Mouse (Mus musculus): ENCODE measurements around the gene Hoxc8.

DNA sequence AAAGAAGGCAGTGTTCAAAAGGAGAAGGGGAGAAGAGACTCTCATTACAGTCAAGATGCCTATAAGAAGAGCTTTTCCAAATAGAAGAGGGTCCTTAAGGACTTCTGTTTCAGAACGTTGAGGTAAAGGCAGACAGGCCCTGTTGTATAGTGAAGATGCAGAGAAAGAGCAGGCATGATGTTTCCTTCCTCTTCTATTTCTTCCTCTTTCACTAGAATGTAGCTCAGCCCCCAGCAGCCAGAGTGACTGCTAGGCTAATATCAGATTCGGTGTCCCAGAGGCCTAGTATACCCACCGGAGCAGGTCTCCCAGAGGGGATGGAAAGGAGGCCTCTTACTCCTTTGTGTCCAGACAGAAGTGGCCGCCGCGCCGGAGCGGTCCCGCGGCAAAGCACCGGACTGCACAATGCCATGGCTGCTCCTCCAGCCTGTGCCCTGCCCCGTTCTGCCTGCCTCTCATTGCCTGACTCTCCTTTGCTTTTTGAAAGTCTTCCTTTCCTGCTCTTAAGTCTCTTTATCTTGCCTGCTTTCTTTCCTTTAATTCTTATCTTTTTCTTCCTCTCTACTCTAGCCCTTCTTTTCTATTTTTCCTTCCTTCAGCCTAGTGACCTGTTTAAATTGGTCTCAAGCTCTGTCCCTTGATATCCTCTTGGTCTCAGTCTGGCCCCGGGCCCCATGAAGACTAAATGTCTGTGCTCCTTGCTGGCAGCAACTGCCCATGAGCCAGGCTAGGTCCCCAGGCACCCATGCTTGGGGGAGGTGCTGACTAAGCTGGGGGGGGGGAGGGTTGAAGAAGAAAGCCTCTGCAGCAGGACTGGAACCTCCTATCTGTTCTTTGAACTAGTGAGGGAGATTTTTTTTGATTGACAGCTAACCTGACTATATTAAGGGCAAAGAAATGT, 11.5 kb upstream of the Hoxc8 start:
- TF ChIP-seq TAL1 (IDR thresholded peaks at IDR 0.05; ENCODE audit: low read length) (no peak), GATA1 (IDR thresholded peaks at IDR 0.05; ENCODE audit: low read length) (no peak)

Data from erythroblast, embryonic 14.5 days (primary cell).